Mouse (Mus musculus) gastrocnemius, adult 2 months (tissue): ENCODE results near the gene Mllt6. TPM values are rescaled to one million over a fixed set of nuclear protein-coding genes. Genes with fewer than 3 reads are reported as not detected.
"Not testable (repeated sequence)": the region's sequence is repeated elsewhere in the genome, so short reads cannot be mapped to it uniquely, and the experiment has no call there.

ENCODE experiments used
- DNase-seq: peaks from one replicate; pipeline ENCODE4 v3.0.0; 2022
- H3K27ac ChIP-seq: fragments of 200-600 bp; 2 replicates; pipeline ENCODE4 v1.8.1; 2022; ENCODE audit warnings: mild to moderate bottlenecking
- H3K4me3 ChIP-seq: fragments of 200-600 bp; 2 replicates; pipeline ENCODE4 v1.8.1; 2022; ENCODE audit warnings: mild to moderate bottlenecking, moderate library complexity
- CTCF ChIP-seq: fragments of 200-600 bp; IDR thresholded peaks from 2 replicates; pipeline ENCODE4 v1.8.1; 2022; ENCODE audit warnings: antibody characterized with exemption, mild to moderate bottlenecking, moderate library complexity
- intact Hi-C: fragments of 180-260 bp; cut with DNase I; formaldehyde crosslinking; loops from one replicate; pipeline ENCODE4 v1.15.1; 2025
- total RNA-seq, 2 experiments: library from RNA; stranded (reverse); gene quantifications; 2 replicates each; pipeline ENCODE4 v1.2.3; 2021

Mllt6 gene
- total RNA-seq, 2 experiments from 2014 or later: 41.9 to 54.7 TPM

- Histone ChIP-seq H3K4me3 (peak within 1 kb of the TSS; percentile 86), H3K27ac (peak within 1 kb of the TSS; percentile 72)
- intact Hi-C loops: no loop called here
- TF ChIP-seq CTCF: no peak
- DNase-seq: peak; percentile 94
Measured at GRCm38 (mm10) chr11:97629576-97629975, 33.6 kb upstream of the Mllt6 start, which contains the start of gene Epop. Gene Epop (minus strand): TSS chr11:97629702.

- no peak for DNase-seq
- intact Hi-C loops: no loop called here
Measured at GRCm38 (mm10) chr11:97631046-97631445, 32.2 kb upstream of the Mllt6 start.

GRCm38 (mm10) chr11:97631500-97631899 is 31.7 kb upstream of the Mllt6 start:
- DNase-seq: no peak
- intact Hi-C loops: no loop called here
- TF ChIP-seq CTCF: no peak

More at GRCm38 (mm10) chr11:97631046-97631445, 32.2 kb upstream of the Mllt6 start:
- no peak for TF ChIP-seq CTCF
- H3K4me3 ChIP-seq: no peak overlapping the region
- H3K27ac ChIP-seq: no peak overlapping the region

GRCm38 (mm10) chr11:97631938-97632337 is 31.3 kb upstream of the Mllt6 start:
- H3K4me3 ChIP-seq: no peak overlapping the region
- peak; percentile 78 for DNase-seq
- no peak overlapping the region for H3K27ac ChIP-seq
- intact Hi-C loops: no loop called here
- TF ChIP-seq CTCF: peak; percentile 94

More at GRCm38 (mm10) chr11:97631500-97631899, 31.7 kb upstream of the Mllt6 start:
- H3K4me3 ChIP-seq: no peak overlapping the region
- no peak overlapping the region for H3K27ac ChIP-seq

- intact Hi-C loops, H3K4me3 ChIP-seq, H3K27ac ChIP-seq, DNase-seq: not testable (repeated sequence)
Measured at GRCm38 (mm10) chr11:97632440-97632839, 30.8 kb upstream of the Mllt6 start.

- intact Hi-C loops: no loop called here
- Histone ChIP-seq H3K27ac (no peak overlapping the region), H3K4me3 (no peak overlapping the region)
- no peak for DNase-seq
- no peak for TF ChIP-seq CTCF
Measured at GRCm38 (mm10) chr11:97635468-97636019, 27.7 kb upstream of the Mllt6 start.

- Histone ChIP-seq H3K4me3 (no peak overlapping the region), H3K27ac (no peak overlapping the region)
- no peak for DNase-seq
- no peak for TF ChIP-seq CTCF
- intact Hi-C loops: no loop called here
Measured at GRCm38 (mm10) chr11:97641668-97642067, 21.5 kb upstream of the Mllt6 start.

- intact Hi-C loops: no loop called here
- peak; percentile 29; the same call in 1 of the 2 replicates for TF ChIP-seq CTCF
- H3K27ac ChIP-seq: no peak overlapping the region
Measured at GRCm38 (mm10) chr11:97642746-97643145, 20.5 kb upstream of the Mllt6 start.

GRCm38 (mm10) chr11:97643380-97644055 is 19.7 kb upstream of the Mllt6 start:
- Histone ChIP-seq H3K4me3 (no peak overlapping the region), H3K27ac (no peak overlapping the region)
- intact Hi-C loops: no loop called here
- no peak for DNase-seq
- TF ChIP-seq CTCF: no peak

More at GRCm38 (mm10) chr11:97642746-97643145, 20.5 kb upstream of the Mllt6 start:
- H3K4me3 ChIP-seq: no peak overlapping the region
- DNase-seq: no peak

- TF ChIP-seq CTCF: peak; percentile 93
- Histone ChIP-seq H3K27ac (no peak overlapping the region), H3K4me3 (no peak overlapping the region)
- intact Hi-C loops: loop anchor here (1.0 kb wide), 1 partner anchor 44 kb away; no protein-coding TSS in a partner anchor
- peak; percentile 84 for DNase-seq
Measured at GRCm38 (mm10) chr11:97644834-97645233, 18.4 kb upstream of the Mllt6 start.

GRCm38 (mm10) chr11:97648541-97648940 is 14.7 kb upstream of the Mllt6 start:
- H3K4me3 ChIP-seq, DNase-seq, H3K27ac ChIP-seq, intact Hi-C loops: not testable (repeated sequence)

- DNase-seq: no peak
- intact Hi-C loops: no loop called here
- no peak for TF ChIP-seq CTCF
- H3K27ac ChIP-seq: no peak overlapping the region
- H3K4me3 ChIP-seq: no peak overlapping the region
Measured at GRCm38 (mm10) chr11:97650341-97650740, 12.9 kb upstream of the Mllt6 start.

GRCm38 (mm10) chr11:97653376-97653775 is 9.8 kb upstream of the Mllt6 start:
- intact Hi-C loops, H3K4me3 ChIP-seq, DNase-seq, H3K27ac ChIP-seq: not testable (repeated sequence)

GRCm38 (mm10) chr11:97654210-97654609 is 9.0 kb upstream of the Mllt6 start:
- DNase-seq: no peak
- Histone ChIP-seq H3K27ac (no peak overlapping the region), H3K4me3 (no peak overlapping the region)
- intact Hi-C loops: no loop called here
- TF ChIP-seq CTCF: no peak
